16 mouse cellular contexts compared by ENCODE assay signal in the genomic region with DNA sequence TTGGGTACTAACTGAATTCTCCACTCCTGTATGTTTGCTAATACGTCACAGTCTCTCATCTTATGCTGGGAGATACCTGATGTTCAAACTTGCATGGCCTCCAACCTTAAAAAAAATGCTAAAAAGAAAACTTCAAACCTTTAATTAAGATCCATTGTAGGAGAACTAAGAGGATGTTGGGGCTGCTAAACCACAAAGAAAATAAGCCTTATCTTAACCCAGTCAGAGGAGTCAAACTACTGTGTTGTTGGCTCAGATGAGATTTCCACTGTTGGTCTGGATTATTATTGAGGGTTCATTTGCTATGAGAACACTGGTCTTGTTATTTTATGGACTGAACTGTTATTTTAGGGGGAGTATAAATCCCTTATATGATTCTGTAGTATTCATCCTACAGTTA.
"Had no signal": no experiment of that assay in that cellular context is flagged by ENCODE, and none has a peak within 500 bp of the region (broad histone marks: within the 10 kb centered on the region; RNA-seq: fewer than 3 reads in every experiment).

No protein-coding gene starts in this region.

- ATAC-seq: midbrain, embryonic 16.5 days had no signal

- H3K9me3 ChIP-seq: megakaryocyte, embryonic 14.5 days; midbrain, embryonic 10.5 days; midbrain, embryonic 12.5 days; neural tube, embryonic 12.5 days; stomach, embryonic 15.5 days had no signal

- H3K9ac ChIP-seq: lung, embryonic 14.5 days; midbrain, embryonic 12.5 days; neural tube, embryonic 12.5 days; stomach, embryonic 15.5 days had no signal

- H3K27ac ChIP-seq: midbrain, embryonic 10.5 days; midbrain, embryonic 12.5 days; neural tube, embryonic 12.5 days; stomach, embryonic 15.5 days; stomach, postnatal 0 days had no signal

- H3K4me3 ChIP-seq: megakaryocyte, embryonic 14.5 days; midbrain, embryonic 10.5 days; midbrain, embryonic 12.5 days; neural tube, embryonic 12.5 days; stomach, embryonic 15.5 days had no signal

- H3K4me1 ChIP-seq: midbrain, embryonic 10.5 days; midbrain, embryonic 12.5 days; neural tube, embryonic 12.5 days; stomach, embryonic 15.5 days had no signal

- DNase-seq: lung, adult 18-20 months; lung, embryonic 14.5 days; lung, postnatal 10 days; lung, postnatal 4 days; midbrain, embryonic 14.5 days; right cerebral cortex, postnatal 14 days; thymus, adult 2 months; thymus, postnatal 25 days; thymus, postnatal 4 days had no signal

- H3K27me3 ChIP-seq: megakaryocyte, embryonic 14.5 days; midbrain, embryonic 12.5 days; neural tube, embryonic 12.5 days; stomach, embryonic 15.5 days had no signal

- H3K36me3 ChIP-seq: stomach, embryonic 15.5 days had no signal
